8 mouse cellular contexts compared by ENCODE assay signal in the genomic region with DNA sequence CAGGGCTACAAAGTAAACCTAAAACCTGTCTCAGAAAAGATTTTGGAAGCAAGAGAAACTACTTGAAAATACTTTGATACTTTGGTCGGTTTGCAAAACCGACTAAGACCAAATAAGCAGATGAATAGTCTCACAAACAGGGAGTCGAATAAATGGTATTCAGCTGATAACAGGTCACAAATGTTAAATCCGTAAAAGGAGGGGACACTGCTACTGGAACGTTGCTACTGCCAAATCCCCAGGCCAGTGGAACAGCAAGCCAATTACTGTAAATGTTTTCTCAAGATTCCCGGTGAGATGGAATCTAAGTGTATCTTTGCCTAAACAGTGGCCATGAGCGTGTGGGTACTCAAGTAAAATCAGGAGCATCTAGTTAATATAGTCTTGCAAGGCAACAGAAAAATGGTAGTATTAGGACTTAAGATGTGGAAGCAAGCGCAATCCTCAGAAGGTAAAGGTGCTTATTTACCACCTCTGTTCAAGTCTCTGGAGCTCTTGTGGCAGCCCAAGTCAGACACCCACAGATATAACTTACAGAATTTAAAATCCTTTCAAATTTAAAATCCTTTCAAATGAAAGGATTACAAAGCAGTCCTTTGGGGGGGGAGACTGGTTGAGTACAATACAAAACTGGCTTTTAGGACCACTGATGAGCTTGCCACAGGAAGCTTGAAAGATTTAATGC. TPM values are rescaled to one million over a fixed set of nuclear protein-coding genes. Genes with fewer than 3 reads are reported as not detected.
DNase-seq lines count a peak whose midpoint lies in the region; ATAC-seq and TF ChIP-seq lines count a peak whose summit lies in the region.

No protein-coding gene starts in this region.

- H3K4me2 ChIP-seq in intestine, embryonic 15.5 days (replicated peaks): peak overlapping the region; percentile 65
- H3K4me2 ChIP-seq in neural tube, embryonic 12.5 days (replicated peaks): peak overlapping the region; percentile 73

- H3K9ac ChIP-seq in intestine, embryonic 15.5 days: peak overlapping the region; percentile 88
- peak overlapping the region; percentile 85 for H3K9ac ChIP-seq in neural tube, embryonic 12.5 days

- intact Hi-C loops in left cerebral cortex, adult 2 months (cut with DNase I): loop anchor here (1.0 kb wide), 1 partner anchor 9 kb away; no protein-coding TSS in a partner anchor
- intact Hi-C loops in left cerebral cortex, postnatal 14 days (cut with DNase I): no loop called here

- peaks cover 14% of the 10 kb centered on the region; the same call in 1 of the 2 replicates for H3K36me3 ChIP-seq in intestine, embryonic 15.5 days
- peaks cover 37% of the 10 kb centered on the region for H3K36me3 ChIP-seq in neural tube, embryonic 12.5 days

- H3K4me1 ChIP-seq in intestine, embryonic 15.5 days (replicated peaks): peaks cover 12% of the 10 kb centered on the region
- peaks cover 22% of the 10 kb centered on the region for H3K4me1 ChIP-seq in neural tube, embryonic 12.5 days

- no peak for DNase-seq in left cerebral cortex, adult 2 months (ENCODE audit: extremely low spot score in 1 of 2, low spot score in 2 of 2)
- no peak for DNase-seq in left cerebral cortex, postnatal 14 days (ENCODE audit: low spot score in 2 of 2)
- peak; percentile 53 for DNase-seq in embryo, embryonic 9.5 days (ENCODE audit: extremely low spot score)
- no peak for DNase-seq in layer of hippocampus, postnatal 25 days (ENCODE audit: extremely low spot score in 1 of 2, low spot score in 1 of 2)
- no peak for DNase-seq in layer of hippocampus, adult 8-10 months (ENCODE audit: low spot score in 2 of 2)
- no peak for DNase-seq in gastrocnemius, postnatal 4 days (ENCODE audit: low spot score in 2 of 2)

- 14% methylated on average over 8 of the region's 8 CpGs for WGBS in intestine, embryonic 15.5 days
- WGBS in neural tube, embryonic 12.5 days: 30% methylated on average over 8 of the region's 8 CpGs

- TF ChIP-seq CTCF in left cerebral cortex, adult 2 months (IDR thresholded peaks at IDR 0.05): no peak

- ATAC-seq in intestine, embryonic 15.5 days: no peak
- ATAC-seq in neural tube, embryonic 12.5 days (ENCODE audit: low FRiP score, low read depth): no peak

- no peaks in the 10 kb centered on the region for H3K27me3 ChIP-seq in intestine, embryonic 15.5 days (replicated peaks)
- no peaks in the 10 kb centered on the region for H3K27me3 ChIP-seq in neural tube, embryonic 12.5 days (replicated peaks)

- H3K27ac ChIP-seq in left cerebral cortex, adult 2 months: peak overlapping the region; percentile 100; the same call in 1 of the 2 replicates
- peak overlapping the region; percentile 98 for H3K27ac ChIP-seq in intestine, embryonic 15.5 days
- no peak overlapping the region; the same call in 1 of the 2 replicates for H3K27ac ChIP-seq in neural tube, embryonic 12.5 days

- H3K9me3 ChIP-seq in intestine, embryonic 15.5 days: no peaks in the 10 kb centered on the region
- no peaks in the 10 kb centered on the region for H3K9me3 ChIP-seq in neural tube, embryonic 12.5 days

- peak overlapping the region; percentile 84 for H3K4me3 ChIP-seq in left cerebral cortex, adult 2 months
- H3K4me3 ChIP-seq in intestine, embryonic 15.5 days (replicated peaks): peak overlapping the region; percentile 54
- peak overlapping the region; percentile 57 for H3K4me3 ChIP-seq in neural tube, embryonic 12.5 days

RNA-seq across cellular contexts. Expression of a gene that starts 1.2 kb away (rescaled TPM):
- total RNA-seq in left cerebral cortex, adult 2 months (2021): 10 to 100 TPM; 30.0 to 33.3 TPM
- total RNA-seq in left cerebral cortex, postnatal 14 days (2021): 10 to 100 TPM; 29.4 to 29.6 TPM
- polyA plus RNA-seq in intestine, embryonic 15.5 days (2015; fragmentation: Nextera tagmentation; extraction: Ambion mirVana): 134 and 159 TPM in 2 replicates
- polyA plus RNA-seq in neural tube, embryonic 12.5 days (2016; fragmentation: Nextera tagmentation; extraction: Ambion mirVana): 119 and 122 TPM in 2 replicates
- total RNA-seq in layer of hippocampus, postnatal 25 days (2021): 10 to 100 TPM; 38.4 to 39.1 TPM
- 10 to 100 TPM; 28.6 to 37.8 (median 30.5) TPM for total RNA-seq in layer of hippocampus, adult 8-10 months (2022)
- 10 to 100 TPM; 38.3 to 42.9 TPM for total RNA-seq in gastrocnemius, postnatal 4 days (2021)

RNA-seq across cellular contexts. Expression of a gene that starts 17.4 kb away (rescaled TPM):
- total RNA-seq in left cerebral cortex, adult 2 months (2021): 100 to 1,000 TPM; 411 to 430 TPM
- 100 to 1,000 TPM; 400 to 403 TPM for total RNA-seq in left cerebral cortex, postnatal 14 days (2021)
- polyA plus RNA-seq in intestine, embryonic 15.5 days (2015; fragmentation: Nextera tagmentation; extraction: Ambion mirVana): 300 and 379 TPM in 2 replicates
- polyA plus RNA-seq in neural tube, embryonic 12.5 days (2016; fragmentation: Nextera tagmentation; extraction: Ambion mirVana): 777 and 861 TPM in 2 replicates
- 100 to 1,000 TPM; 348 to 416 TPM for total RNA-seq in layer of hippocampus, postnatal 25 days (2021)
- 100 to 1,000 TPM; 391 to 465 (median 433) TPM for total RNA-seq in layer of hippocampus, adult 8-10 months (2022)
- total RNA-seq in gastrocnemius, postnatal 4 days (2021): 100 to 1,000 TPM; 318 to 386 TPM
